Mouse (Mus musculus) ES-E14 (cell line): ENCODE data around the gene Helz2.

Experiments used
- CHD2 ChIP-seq: IDR thresholded peaks from 2 replicates; pipeline ENCODE4 v1.6.1; 2014; ENCODE audit warnings: mild to moderate bottlenecking, low read depth, low read length, inconsistent platforms
- MAFK ChIP-seq: IDR thresholded peaks from 2 replicates; pipeline ENCODE4 v1.6.1; 2014; ENCODE audit warnings: mild to moderate bottlenecking, low read depth, low read length, inconsistent platforms; ENCODE audit not compliant: insufficient read depth
- ZC3H11A ChIP-seq: IDR thresholded peaks from 2 replicates; pipeline ENCODE4 v1.6.1; 2012; ENCODE audit warnings: low read depth, mild to moderate bottlenecking, inconsistent platforms, low read length, borderline replicate concordance
- ZNF384 ChIP-seq: IDR thresholded peaks from 2 replicates; pipeline ENCODE4 v1.6.1; 2012; ENCODE audit warnings: low read depth, low read length, inconsistent platforms

DNA sequence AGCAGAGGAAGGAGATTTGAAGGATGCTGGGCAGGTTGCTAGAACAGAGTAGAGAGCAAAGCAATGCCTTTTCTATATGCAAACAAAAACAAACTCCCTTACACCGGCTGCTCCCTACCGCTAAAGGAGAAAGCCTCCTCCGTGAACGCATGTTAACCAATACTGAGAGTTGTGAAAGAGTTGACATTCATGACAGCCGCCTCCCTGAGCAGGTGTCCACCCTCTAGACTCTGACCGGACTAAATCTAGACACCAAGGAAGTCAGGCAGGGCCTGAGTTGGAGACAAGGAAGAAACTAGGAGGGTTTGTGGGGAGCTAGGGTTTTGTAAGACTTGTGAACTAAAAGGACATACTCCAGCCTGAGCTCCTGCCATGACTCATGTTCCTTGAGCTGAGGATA lies 38.9 kb downstream of the Helz2 start:
- TF ChIP-seq CHD2 = no peak
- no peak for TF ChIP-seq ZC3H11A
- no peak for TF ChIP-seq ZNF384
- no peak for TF ChIP-seq MAFK
